Mouse (Mus musculus): ENCODE measurements around the gene Tpte.

DNA sequence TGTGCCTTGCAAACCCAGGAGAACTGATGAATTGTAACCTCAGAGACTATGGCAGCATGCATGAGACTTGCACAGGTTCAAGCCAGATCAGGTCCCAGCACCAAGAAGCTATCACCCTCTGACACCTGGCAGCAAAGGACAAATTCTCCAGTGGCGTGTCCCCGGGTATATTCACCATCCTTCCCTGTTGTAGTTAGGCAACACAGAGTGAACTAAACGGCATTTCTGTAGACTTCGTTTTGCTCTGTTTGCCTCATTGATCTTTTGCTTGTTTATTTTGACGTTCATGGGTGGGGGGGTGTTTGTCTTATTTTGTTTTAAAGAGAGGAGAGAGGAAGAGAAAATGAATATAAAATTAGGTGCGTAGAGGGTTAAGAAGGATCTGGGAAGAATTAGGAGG is 101.9 kb downstream of the Tpte start:
- TF ChIP-seq POLR2A (IDR thresholded peaks at IDR 0.05; ENCODE audit: borderline replicate concordance, insufficient read depth, low read length), result no peak
- no peak for TF ChIP-seq CTCF (IDR thresholded peaks at IDR 0.05; ENCODE audit: borderline replicate concordance, insufficient read depth, low read depth, low read length)
